Mouse (Mus musculus) E14TG2a.4 (cell line): ENCODE measurements around the gene Kcna6.

Experiments
- CTCF ChIP-seq: conservative IDR thresholded peaks from 2 replicates; pipeline ENCODE4 v1.5.1; 2014; ENCODE audit warnings: low read length
- NANOG ChIP-seq: IDR thresholded peaks from 2 replicates; pipeline ENCODE4 v1.6.1; 2014; ENCODE audit warnings: borderline replicate concordance, low read length, mixed read lengths
- POU5F1 ChIP-seq: IDR thresholded peaks from 2 replicates; pipeline ENCODE4 v1.6.1; 2014; ENCODE audit warnings: low read length, borderline replicate concordance

GRCm38 (mm10) chr6:126784206-126784605, 43.7 kb upstream of the Kcna6 start:
- TF ChIP-seq CTCF (no peak), POU5F1 (no peak), NANOG (no peak)
